In genomic region chr1:133544996-133545395, GRCm38 (mm10) we compare ENCODE assay signal across 21 mouse cellular contexts.
A peak's percentile ranks its signal among the peaks of the same experiment; 100 is the strongest.
DNase-seq lines count a peak whose midpoint lies in the region; ATAC-seq and TF ChIP-seq lines count a peak whose summit lies in the region.
"Had no signal": no experiment of that assay in that cellular context is flagged by ENCODE, and none has a peak within 500 bp of the region (broad histone marks: within the 10 kb centered on the region; RNA-seq: fewer than 3 reads in every experiment).

No protein-coding gene starts in this region.

- WGBS in thymus, adult 2 months, result 33% methylated on average over 9 of the region's 9 CpGs
- 52% methylated on average over 9 of the region's 9 CpGs for WGBS in liver, postnatal 0 days (ENCODE audit: insufficient replicate concordance)

- H3K4me3 ChIP-seq in thymus, adult 2 months (ENCODE audit: control insufficient read depth, insufficient read depth, low read length), result no peak overlapping the region
- H3K4me3 ChIP-seq in liver, postnatal 0 days (ENCODE audit: low read depth, low read length), result no peak overlapping the region
- H3K4me3 ChIP-seq: embryonic facial prominence, embryonic 13.5 days; forebrain, embryonic 12.5 days; heart, adult 2 months; heart, embryonic 15.5 days; hindbrain, embryonic 10.5 days had no signal

- H3K36me3 ChIP-seq in thymus, adult 2 months (ENCODE audit: control insufficient read depth, insufficient read depth, low read length), result no peaks in the 10 kb centered on the region
- no peaks in the 10 kb centered on the region for H3K36me3 ChIP-seq in liver, postnatal 0 days (replicated peaks; ENCODE audit: insufficient read depth, low read length)
- H3K36me3 ChIP-seq: embryonic facial prominence, embryonic 13.5 days; forebrain, embryonic 12.5 days; heart, embryonic 15.5 days; hindbrain, embryonic 10.5 days had no signal

- TF ChIP-seq POLR2A in thymus, adult 2 months (IDR thresholded peaks at IDR 0.05; ENCODE audit: control insufficient read depth, extremely low read depth, insufficient read depth, low read length, poor library complexity), result no peak

- TF ChIP-seq EP300 in liver, postnatal 0 days (IDR thresholded peaks at IDR 0.05; ENCODE audit: low read depth), result no peak

- peaks cover 47% of the 10 kb centered on the region for H3K4me1 ChIP-seq in thymus, adult 2 months (replicated peaks; ENCODE audit: control insufficient read depth, insufficient read depth, low read length)
- H3K4me1 ChIP-seq in liver, postnatal 0 days (ENCODE audit: insufficient read depth), result no peaks in the 10 kb centered on the region
- H3K4me1 ChIP-seq: embryonic facial prominence, embryonic 13.5 days; heart, embryonic 15.5 days had no signal

- no peak for ATAC-seq in liver, postnatal 0 days
- ATAC-seq: forebrain, embryonic 16.5 days; intestine, postnatal 0 days had no signal

- no peak overlapping the region for H3K9ac ChIP-seq in liver, postnatal 0 days (replicated peaks)
- H3K9ac ChIP-seq: embryonic facial prominence, embryonic 13.5 days; forebrain, embryonic 12.5 days; heart, embryonic 15.5 days; hindbrain, embryonic 14.5 days had no signal

- H3K9me3 ChIP-seq in liver, postnatal 0 days (ENCODE audit: low read length), result no peaks in the 10 kb centered on the region
- H3K9me3 ChIP-seq: embryonic facial prominence, embryonic 13.5 days; forebrain, embryonic 12.5 days; heart, embryonic 15.5 days; hindbrain, embryonic 10.5 days had no signal

- H3K27me3 ChIP-seq in thymus, adult 2 months (ENCODE audit: control insufficient read depth, insufficient read depth, low read length), result no peaks in the 10 kb centered on the region
- H3K27me3 ChIP-seq in liver, postnatal 0 days (ENCODE audit: insufficient read depth, low read length), result no peaks in the 10 kb centered on the region
- H3K27me3 ChIP-seq: embryonic facial prominence, embryonic 13.5 days; forebrain, embryonic 12.5 days; heart, embryonic 15.5 days had no signal

- H3K4me2 ChIP-seq in liver, postnatal 0 days (ENCODE audit: low read depth, low read length), result no peak overlapping the region
- H3K4me2 ChIP-seq: embryonic facial prominence, embryonic 13.5 days; forebrain, embryonic 12.5 days; heart, embryonic 11.5 days; heart, embryonic 15.5 days; hindbrain, embryonic 14.5 days had no signal

- peak overlapping the region; percentile 85 for H3K27ac ChIP-seq in thymus, adult 2 months (ENCODE audit: control insufficient read depth, insufficient read depth, low read length)
- no peak overlapping the region for H3K27ac ChIP-seq in liver, postnatal 0 days (ENCODE audit: low read depth)
- H3K27ac ChIP-seq: embryonic facial prominence, embryonic 13.5 days; forebrain, embryonic 12.5 days; heart, adult 2 months; heart, embryonic 15.5 days; hindbrain, embryonic 10.5 days; hindbrain, embryonic 14.5 days had no signal

- peak; percentile 29 for DNase-seq in CD4-positive, CD25-positive, alpha-beta regulatory T cell, adult 2 months (ENCODE audit: low read depth, low spot score)
- peak; percentile 13 for DNase-seq in MEL-GATA-1-ER (ENCODE audit: extremely low read depth, low read depth)
- peak; percentile 45 for DNase-seq in thymus, adult 2 months
- peak; percentile 55 for DNase-seq in thymus, postnatal 25 days
- no peak for DNase-seq in embryo, embryonic 10 days (ENCODE audit: low spot score)
- no peak for DNase-seq in liver, postnatal 0 days
- DNase-seq in cerebellum, adult 11-12 months, result no peak
- no peak for DNase-seq in cerebellum, adult 9-10 months
- DNase-seq: adrenal gland, postnatal 10 days; cerebellum, adult 11 months; gastrocnemius, postnatal 10 days; heart, adult 2 months; heart, postnatal 14 days had no signal

- no peak for TF ChIP-seq CTCF in thymus, adult 2 months (IDR thresholded peaks at IDR 0.05; ENCODE audit: borderline replicate concordance, control insufficient read depth, extremely low read depth, insufficient read depth, low read length, poor library complexity)
- TF ChIP-seq CTCF in liver, postnatal 0 days (IDR thresholded peaks at IDR 0.05; ENCODE audit: low read depth), result no peak

Comparison
In these comparisons a context has a peak if more than half of its experiments do, and no peak if none do; other contexts are left out.
1. DNase-seq: peak in CD4-positive, CD25-positive, alpha-beta regulatory T cell, adult 2 months (single experiment), MEL-GATA-1-ER (single experiment), thymus, adult 2 months (single experiment) and thymus, postnatal 25 days (single experiment); none in embryo, embryonic 10 days (single experiment), liver, postnatal 0 days (single experiment), cerebellum, adult 11-12 months (single experiment) and cerebellum, adult 9-10 months (single experiment).